Mouse (Mus musculus) E14TG2a.4 (cell line): ENCODE results near the gene Ttll1.

Experiments
- CTCF ChIP-seq: conservative IDR thresholded peaks from 2 replicates; pipeline ENCODE4 v1.5.1; 2014; ENCODE audit warnings: low read length
- POU5F1 ChIP-seq: IDR thresholded peaks from 2 replicates; pipeline ENCODE4 v1.6.1; 2014; ENCODE audit warnings: low read length, borderline replicate concordance

- TF ChIP-seq CTCF = no peak
- TF ChIP-seq POU5F1 = no peak
Measured at GRCm38 (mm10) chr15:83469279-83469821, 41.3 kb downstream of the Ttll1 start.
